Mouse (Mus musculus): ENCODE measurements around the gene Ccdc130. TPM values are rescaled to one million over a fixed set of nuclear protein-coding genes. Genes with fewer than 3 reads are reported as not detected.

Gene Ccdc130
- total RNA-seq, 2 experiments from 2014 or later: 12.7 to 18.0 TPM

DNA sequence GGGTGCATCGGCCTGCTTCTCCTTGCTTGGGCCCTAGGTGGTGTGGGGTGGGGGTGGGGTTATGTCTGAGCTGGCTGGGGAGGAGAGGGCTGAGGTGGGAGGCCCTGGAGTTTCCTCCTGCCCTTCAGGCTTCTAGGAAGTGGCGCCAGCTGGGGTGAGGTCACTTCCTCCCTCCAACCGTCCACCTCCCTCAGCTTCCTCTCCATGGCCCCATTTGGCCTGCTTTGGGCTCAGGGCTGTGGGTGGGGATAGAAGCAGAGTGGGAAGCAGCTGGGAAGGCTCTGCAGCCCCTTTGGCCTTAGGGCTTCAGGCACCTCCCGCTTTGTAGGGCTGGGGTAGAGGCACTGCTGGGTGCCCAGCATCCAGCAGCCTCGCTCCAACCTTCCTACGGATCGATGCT is 62.4 kb downstream of the Ccdc130 start:
- ATAC-seq (replicated peaks; ENCODE audit: low FRiP score, low TSS enrichment, poor library complexity, severe bottlenecking): no peak

Other genes with a start within 250 kb of the Ccdc130 start
- gene Palm3, start 248.9 kb downstream of the Ccdc130 start, total RNA-seq (2014; fragmentation: Nextera tagmentation): not detected in 2 replicates
- 0.30 TPM in 1 of 2 replicates, not detected in the other for gene Palm3, start 248.9 kb downstream of the Ccdc130 start, total RNA-seq (2017)
- gene Il27ra, start 227.8 kb downstream of the Ccdc130 start, total RNA-seq (2014; fragmentation: Nextera tagmentation): 16.0 and 24.2 TPM in 2 replicates
- 4.5 TPM in 2 replicates for gene Il27ra, start 227.8 kb downstream of the Ccdc130 start, total RNA-seq (2017)
- not detected in 2 replicates for gene Rln3, start 225.4 kb downstream of the Ccdc130 start, total RNA-seq (2014; fragmentation: Nextera tagmentation)
- gene Rln3, start 225.4 kb downstream of the Ccdc130 start, total RNA-seq (2017): not detected in 2 replicates
- 3.3 TPM in 1 of 2 replicates, not detected in the other for gene Gm10643, start 205.2 kb downstream of the Ccdc130 start, total RNA-seq (2014; fragmentation: Nextera tagmentation)
- 1.6 and 4.2 TPM in 2 replicates for gene Gm10643, start 205.2 kb downstream of the Ccdc130 start, total RNA-seq (2017)
- 10.2 and 11.9 TPM in 2 replicates for gene Rfx1, start 203.5 kb downstream of the Ccdc130 start, total RNA-seq (2014; fragmentation: Nextera tagmentation)
- gene Rfx1, start 203.5 kb downstream of the Ccdc130 start, total RNA-seq (2017): 2.1 and 3.7 TPM in 2 replicates
- gene Dcaf15, start 165.6 kb downstream of the Ccdc130 start, total RNA-seq (2014; fragmentation: Nextera tagmentation): 27.0 and 27.3 TPM in 2 replicates
- 14.1 and 16.3 TPM in 2 replicates for gene Dcaf15, start 165.6 kb downstream of the Ccdc130 start, total RNA-seq (2017)
- 0.79 TPM in 1 of 2 replicates, not detected in the other for gene Podnl1, start 144.4 kb downstream of the Ccdc130 start, total RNA-seq (2014; fragmentation: Nextera tagmentation)
- 0.14 TPM in 1 of 2 replicates, not detected in the other for gene Podnl1, start 144.4 kb downstream of the Ccdc130 start, total RNA-seq (2017)
- 8.6 and 10.7 TPM in 2 replicates for gene Cc2d1a, start 122.4 kb downstream of the Ccdc130 start, total RNA-seq (2014; fragmentation: Nextera tagmentation)
- gene Cc2d1a, start 122.4 kb downstream of the Ccdc130 start, total RNA-seq (2017): 3.2 and 6.9 TPM in 2 replicates
- gene 4930432K21Rik, start 122.4 kb downstream of the Ccdc130 start, total RNA-seq (2014; fragmentation: Nextera tagmentation): 0.49 and 0.50 TPM in 2 replicates
- 1.1 and 1.7 TPM in 2 replicates for gene 4930432K21Rik, start 122.4 kb downstream of the Ccdc130 start, total RNA-seq (2017)
- gene Nanos3, start 85.2 kb downstream of the Ccdc130 start, total RNA-seq (2014; fragmentation: Nextera tagmentation): 2.9 and 5.0 TPM in 2 replicates
- not detected in 2 replicates for gene Nanos3, start 85.2 kb downstream of the Ccdc130 start, total RNA-seq (2017)
- 2.8 and 4.8 TPM in 2 replicates for gene Zswim4, start 33.3 kb downstream of the Ccdc130 start, total RNA-seq (2014; fragmentation: Nextera tagmentation)
- 3.3 and 3.7 TPM in 2 replicates for gene Zswim4, start 33.3 kb downstream of the Ccdc130 start, total RNA-seq (2017)
- 122 and 195 TPM in 2 replicates for gene D8Ertd738e, start 20.7 kb downstream of the Ccdc130 start, total RNA-seq (2014; fragmentation: Nextera tagmentation)
- gene D8Ertd738e, start 20.7 kb downstream of the Ccdc130 start, total RNA-seq (2017): 63.7 and 94.8 TPM in 2 replicates
- 36.7 and 51.9 TPM in 2 replicates for gene Mri1, start 13.1 kb downstream of the Ccdc130 start, total RNA-seq (2014; fragmentation: Nextera tagmentation)
- gene Mri1, start 13.1 kb downstream of the Ccdc130 start, total RNA-seq (2017): 19.1 and 19.3 TPM in 2 replicates
- 0.42 and 0.54 TPM in 2 replicates for gene Cacna1a, start 118.1 kb upstream of the Ccdc130 start, total RNA-seq (2014; fragmentation: Nextera tagmentation)
- gene Cacna1a, start 118.1 kb upstream of the Ccdc130 start, total RNA-seq (2017): 0.19 and 7.6 TPM in 2 replicates

Measured in megakaryocyte-erythroid progenitor cell, adult 5-6 weeks (primary cell).